34 mouse cellular contexts compared by ENCODE assay signal in the genomic region with DNA sequence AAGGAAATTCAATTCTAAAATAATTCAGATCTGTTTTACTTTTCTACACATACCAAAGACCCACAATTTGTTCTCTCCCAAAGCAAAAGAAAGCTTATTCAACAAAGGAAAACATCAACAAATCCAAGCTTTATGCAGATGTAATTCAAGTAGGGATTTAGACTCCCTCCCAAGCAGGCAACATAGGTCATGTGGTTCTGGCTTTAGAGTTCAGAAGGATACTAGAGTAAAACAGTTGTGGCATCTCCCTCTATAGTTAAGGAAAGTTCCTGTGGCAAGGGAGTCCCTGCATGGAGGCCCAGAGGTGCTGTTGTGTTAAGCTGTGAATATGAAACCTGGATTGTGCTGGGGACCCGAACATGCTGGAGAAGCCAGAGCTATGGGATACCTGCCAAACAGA.
"Had no signal": no experiment of that assay in that cellular context is flagged by ENCODE, and none has a peak within 500 bp of the region (broad histone marks: within the 10 kb centered on the region; RNA-seq: fewer than 3 reads in every experiment).

No protein-coding gene starts in this region.

- H3K27ac ChIP-seq: heart, embryonic 10.5 days; heart, embryonic 13.5 days; heart, embryonic 15.5 days; hindbrain, embryonic 10.5 days; hindbrain, embryonic 12.5 days; hindbrain, embryonic 13.5 days; hindbrain, embryonic 14.5 days; hindbrain, embryonic 15.5 days; hindbrain, postnatal 0 days; intestine, embryonic 15.5 days; kidney, embryonic 15.5 days; kidney, postnatal 0 days; layer of hippocampus, adult 2 months; left cerebral cortex, adult 2 months had no signal

- H3K27me3 ChIP-seq: heart, embryonic 12.5 days; heart, embryonic 13.5 days; heart, embryonic 15.5 days; hindbrain, embryonic 12.5 days; hindbrain, embryonic 13.5 days; hindbrain, embryonic 15.5 days; intestine, embryonic 15.5 days; kidney, embryonic 15.5 days had no signal

- H3K4me1 ChIP-seq: heart, embryonic 10.5 days; heart, embryonic 12.5 days; heart, embryonic 13.5 days; heart, embryonic 15.5 days; hindbrain, embryonic 10.5 days; hindbrain, embryonic 12.5 days; hindbrain, embryonic 13.5 days; hindbrain, embryonic 15.5 days; intestine, embryonic 15.5 days; kidney, embryonic 15.5 days had no signal

- H3K9me3 ChIP-seq: heart, embryonic 10.5 days; heart, embryonic 12.5 days; heart, embryonic 13.5 days; heart, embryonic 15.5 days; hindbrain, embryonic 10.5 days; hindbrain, embryonic 12.5 days; hindbrain, embryonic 13.5 days; intestine, embryonic 15.5 days; kidney, embryonic 15.5 days had no signal

- H3K36me3 ChIP-seq: heart, embryonic 10.5 days; heart, embryonic 12.5 days; heart, embryonic 13.5 days; heart, embryonic 15.5 days; hindbrain, embryonic 10.5 days; hindbrain, embryonic 12.5 days; hindbrain, embryonic 13.5 days; hindbrain, embryonic 15.5 days; intestine, embryonic 15.5 days; kidney, embryonic 15.5 days had no signal

- H3K4me3 ChIP-seq: heart, embryonic 10.5 days; heart, embryonic 12.5 days; heart, embryonic 13.5 days; heart, embryonic 15.5 days; hindbrain, embryonic 10.5 days; hindbrain, embryonic 12.5 days; hindbrain, embryonic 13.5 days; hindbrain, embryonic 15.5 days; intestine, embryonic 15.5 days; kidney, embryonic 15.5 days; layer of hippocampus, adult 2 months; left cerebral cortex, adult 2 months had no signal

- DNase-seq: heart, postnatal 36 days; heart, postnatal 4 days; kidney, adult 11 months; kidney, adult 18-20 months; kidney, adult 2 months; kidney, adult 8-10 months; kidney, adult 9 months; kidney, postnatal 10 days; kidney, postnatal 14 days; kidney, postnatal 25 days; kidney, postnatal 36 days; kidney, postnatal 4 days; layer of hippocampus, adult 9-11 months; layer of hippocampus, postnatal 36 days had no signal

- H3K4me2 ChIP-seq: heart, embryonic 11.5 days; heart, embryonic 12.5 days; heart, embryonic 13.5 days; heart, embryonic 15.5 days; hindbrain, embryonic 12.5 days; hindbrain, embryonic 13.5 days; hindbrain, embryonic 14.5 days; hindbrain, embryonic 15.5 days; intestine, embryonic 15.5 days; kidney, embryonic 15.5 days had no signal

- ATAC-seq: hindbrain, embryonic 16.5 days; hindbrain, postnatal 0 days; inflammation-experienced regulatory T-cells, adult 6 months; intestine, embryonic 15.5 days; intestine, embryonic 16.5 days; intestine, postnatal 0 days had no signal

- H3K9ac ChIP-seq: heart, embryonic 12.5 days; heart, embryonic 13.5 days; heart, embryonic 15.5 days; hindbrain, embryonic 12.5 days; hindbrain, embryonic 13.5 days; hindbrain, embryonic 14.5 days; hindbrain, embryonic 15.5 days; intestine, embryonic 15.5 days; kidney, embryonic 15.5 days had no signal
